Mouse (Mus musculus): ENCODE measurements at regions not wholly inside any gene's neighbourhood (a gene's known extent, or its start where the extent isn't known, plus 50 kb on each side); places are given as distances from the start of the nearest gene placed in this dataset.

GRCm38 (mm10) chr16:55631637-55632036 lies 207.1 kb downstream of the Nfkbiz start:
- ATAC-seq (no peak), DNase-seq (ENCODE audit: low spot score) (no peak)
- Histone ChIP-seq H3K4me1 (ENCODE audit: control insufficient read depth, insufficient read depth, low read length) (no peaks in the 10 kb centered on the region), H3K27me3 (replicated peaks; ENCODE audit: control insufficient read depth, insufficient read depth, low read length) (no peaks in the 10 kb centered on the region), H3K4me3 (ENCODE audit: low read depth, low read length) (no peak overlapping the region), H3K36me3 (ENCODE audit: control insufficient read depth, insufficient read depth, low read length) (no peaks in the 10 kb centered on the region), H3K9ac (ENCODE audit: low read length) (no peak overlapping the region), H3K9me3 (replicated peaks; ENCODE audit: control insufficient read depth, low read length) (no peaks in the 10 kb centered on the region), H3K27ac (ENCODE audit: low read depth, low read length) (no peak overlapping the region), H3K4me2 (ENCODE audit: low read length) (no peak overlapping the region)
- WGBS = 71% methylated on average over 2 of the region's 2 CpGs

DNA sequence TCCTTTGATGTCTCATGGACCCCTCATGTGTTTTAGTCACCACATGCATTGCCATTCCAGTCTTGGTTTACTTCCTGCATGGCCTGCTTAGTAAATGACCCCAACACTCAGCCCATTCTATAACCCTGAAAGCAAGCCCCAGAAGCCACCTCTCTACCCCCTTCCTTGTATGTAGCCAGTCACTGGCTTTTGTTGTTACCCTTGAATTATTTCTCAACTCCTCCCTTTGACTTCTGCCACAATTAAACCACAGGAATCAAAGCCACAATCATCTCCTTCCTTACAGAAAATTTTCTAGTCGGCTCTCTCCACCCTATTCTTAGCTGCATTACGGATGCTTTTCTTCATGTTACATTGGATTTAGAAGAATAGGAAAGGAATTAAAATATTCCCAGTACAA lies 207.7 kb downstream of the Nfkbiz start:
- 84% methylated on average over 2 of the region's 2 CpGs for WGBS

DNA sequence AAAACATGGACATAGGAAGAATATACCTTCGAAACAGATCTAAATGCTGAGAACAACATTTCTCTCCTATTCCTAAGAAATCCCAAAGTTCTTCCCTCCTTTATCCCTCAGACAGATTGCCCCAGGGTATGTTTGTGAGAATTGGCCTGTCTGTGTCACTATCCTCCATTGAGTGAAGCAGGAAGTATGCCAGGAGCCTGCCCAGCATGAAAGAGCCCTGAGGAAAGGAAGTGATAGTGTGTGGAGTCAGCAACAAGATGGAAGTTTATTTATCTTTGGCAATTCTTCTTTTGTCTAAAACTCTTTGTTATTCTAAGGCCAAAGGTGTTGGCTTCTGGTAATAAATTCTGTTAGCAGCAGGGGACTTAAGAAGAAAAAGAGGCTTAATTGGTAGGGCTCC lies 211.2 kb downstream of the Nfkbiz start:
- no peak for DNase-seq (ENCODE audit: low spot score)
- ATAC-seq = no peak
- Histone ChIP-seq H3K4me2 (ENCODE audit: low read length) (no peak overlapping the region), H3K27ac (ENCODE audit: low read depth, low read length) (no peak overlapping the region), H3K27me3 (replicated peaks; ENCODE audit: control insufficient read depth, insufficient read depth, low read length) (no peaks in the 10 kb centered on the region), H3K36me3 (ENCODE audit: control insufficient read depth, insufficient read depth, low read length) (no peaks in the 10 kb centered on the region), H3K4me1 (ENCODE audit: control insufficient read depth, insufficient read depth, low read length) (no peaks in the 10 kb centered on the region), H3K9ac (ENCODE audit: low read length) (no peak overlapping the region), H3K9me3 (replicated peaks; ENCODE audit: control insufficient read depth, low read length) (no peaks in the 10 kb centered on the region), H3K4me3 (ENCODE audit: low read depth, low read length) (no peak overlapping the region)
- 76% methylated on average over 1 of the region's 1 CpGs for WGBS

More for the DNA sequence above, 207.7 kb downstream of the Nfkbiz start:
- DNase-seq (ENCODE audit: low spot score) = no peak
- Histone ChIP-seq H3K27ac (ENCODE audit: low read depth, low read length) (no peak overlapping the region), H3K9ac (ENCODE audit: low read length) (no peak overlapping the region), H3K27me3 (replicated peaks; ENCODE audit: control insufficient read depth, insufficient read depth, low read length) (no peaks in the 10 kb centered on the region), H3K4me1 (ENCODE audit: control insufficient read depth, insufficient read depth, low read length) (no peaks in the 10 kb centered on the region), H3K4me2 (ENCODE audit: low read length) (no peak overlapping the region), H3K4me3 (ENCODE audit: low read depth, low read length) (no peak overlapping the region), H3K9me3 (replicated peaks; ENCODE audit: control insufficient read depth, low read length) (no peaks in the 10 kb centered on the region), H3K36me3 (ENCODE audit: control insufficient read depth, insufficient read depth, low read length) (no peaks in the 10 kb centered on the region)
- no peak for ATAC-seq

DNA sequence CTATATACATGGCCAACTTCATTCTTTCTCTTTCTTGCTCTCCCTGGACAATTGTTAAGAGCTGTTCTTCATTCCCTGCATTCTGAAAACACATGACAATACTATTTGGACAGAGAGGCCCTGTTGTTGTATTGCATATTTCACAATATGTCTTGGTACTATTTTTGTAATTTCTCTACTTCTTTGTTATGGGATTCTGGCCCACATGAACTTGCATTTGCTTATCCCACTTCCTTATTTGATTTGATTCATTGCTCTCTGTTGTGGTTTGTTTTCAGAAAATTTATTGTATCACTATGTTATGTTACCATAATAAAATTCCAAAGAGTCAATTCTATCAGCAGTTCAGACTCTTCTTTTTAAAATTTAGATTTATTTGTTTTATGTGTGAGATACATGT lies 215.3 kb downstream of the Nfkbiz start:
- Histone ChIP-seq H3K27me3 (replicated peaks; ENCODE audit: control insufficient read depth, insufficient read depth, low read length) (no peaks in the 10 kb centered on the region), H3K27ac (ENCODE audit: low read depth, low read length) (no peak overlapping the region), H3K36me3 (ENCODE audit: control insufficient read depth, insufficient read depth, low read length) (no peaks in the 10 kb centered on the region), H3K4me3 (ENCODE audit: low read depth, low read length) (no peak overlapping the region), H3K4me2 (ENCODE audit: low read length) (no peak overlapping the region), H3K4me1 (ENCODE audit: control insufficient read depth, insufficient read depth, low read length) (no peaks in the 10 kb centered on the region), H3K9ac (ENCODE audit: low read length) (no peak overlapping the region), H3K9me3 (replicated peaks; ENCODE audit: control insufficient read depth, low read length) (no peaks in the 10 kb centered on the region)
- ATAC-seq (no peak), DNase-seq (ENCODE audit: low spot score) (no peak)

GRCm38 (mm10) chr16:55619731-55620130 lies 219.0 kb downstream of the Nfkbiz start:
- no peak overlapping the region for H3K4me3 ChIP-seq (ENCODE audit: low read depth, low read length)
- ATAC-seq = no peak
- WGBS = 89% methylated on average over 3 of the region's 3 CpGs

GRCm38 (mm10) chr16:55617958-55618357 lies 220.7 kb downstream of the Nfkbiz start:
- no peak overlapping the region for H3K4me3 ChIP-seq (ENCODE audit: low read depth, low read length)
- H3K4me1 ChIP-seq (ENCODE audit: control insufficient read depth, insufficient read depth, low read length) = no peaks in the 10 kb centered on the region
- no peak overlapping the region for H3K27ac ChIP-seq (ENCODE audit: low read depth, low read length)
- ATAC-seq (no peak), DNase-seq (ENCODE audit: low spot score) (no peak)
- no peaks in the 10 kb centered on the region for H3K9me3 ChIP-seq (replicated peaks; ENCODE audit: control insufficient read depth, low read length)
- WGBS = 82% methylated on average over 3 of the region's 3 CpGs
- no peaks in the 10 kb centered on the region for H3K27me3 ChIP-seq (replicated peaks; ENCODE audit: control insufficient read depth, insufficient read depth, low read length)
- no peaks in the 10 kb centered on the region for H3K36me3 ChIP-seq (ENCODE audit: control insufficient read depth, insufficient read depth, low read length)
- H3K4me2 ChIP-seq (ENCODE audit: low read length) = no peak overlapping the region
- H3K9ac ChIP-seq (ENCODE audit: low read length) = no peak overlapping the region

More at GRCm38 (mm10) chr16:55619731-55620130, 219.0 kb downstream of the Nfkbiz start:
- H3K27me3 ChIP-seq (replicated peaks; ENCODE audit: control insufficient read depth, insufficient read depth, low read length) = no peaks in the 10 kb centered on the region
- H3K4me1 ChIP-seq (ENCODE audit: control insufficient read depth, insufficient read depth, low read length) = no peaks in the 10 kb centered on the region
- H3K9me3 ChIP-seq (replicated peaks; ENCODE audit: control insufficient read depth, low read length) = no peaks in the 10 kb centered on the region
- no peak overlapping the region for H3K27ac ChIP-seq (ENCODE audit: low read depth, low read length)
- no peak for DNase-seq (ENCODE audit: low spot score)
- no peaks in the 10 kb centered on the region for H3K36me3 ChIP-seq (ENCODE audit: control insufficient read depth, insufficient read depth, low read length)
- H3K4me2 ChIP-seq (ENCODE audit: low read length) = no peak overlapping the region
- no peak overlapping the region for H3K9ac ChIP-seq (ENCODE audit: low read length)

DNA sequence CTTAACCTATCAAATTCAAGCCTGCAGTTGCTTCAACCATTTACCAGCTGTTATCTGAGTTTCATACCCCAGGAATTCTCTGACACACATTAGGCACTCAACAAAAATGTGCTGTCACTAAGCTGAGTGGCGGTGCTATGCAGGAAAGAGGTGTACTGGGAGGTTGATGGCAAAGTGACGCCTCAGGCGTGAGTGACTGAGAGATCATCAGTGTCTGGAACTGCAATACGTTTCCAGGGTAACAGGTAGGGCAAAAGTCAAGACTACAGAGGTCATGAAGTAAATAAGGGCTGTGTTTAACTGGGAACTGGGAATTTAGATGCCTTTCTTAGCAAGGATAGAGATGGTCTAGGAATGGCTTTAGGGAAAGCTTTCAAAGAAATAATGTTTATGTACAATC lies 221.2 kb downstream of the Nfkbiz start:
- Histone ChIP-seq H3K4me3 (ENCODE audit: low read depth, low read length) (no peak overlapping the region), H3K36me3 (ENCODE audit: control insufficient read depth, insufficient read depth, low read length) (no peaks in the 10 kb centered on the region), H3K4me1 (ENCODE audit: control insufficient read depth, insufficient read depth, low read length) (no peaks in the 10 kb centered on the region), H3K27me3 (replicated peaks; ENCODE audit: control insufficient read depth, insufficient read depth, low read length) (no peaks in the 10 kb centered on the region), H3K9me3 (replicated peaks; ENCODE audit: control insufficient read depth, low read length) (no peaks in the 10 kb centered on the region), H3K27ac (ENCODE audit: low read depth, low read length) (no peak overlapping the region), H3K4me2 (ENCODE audit: low read length) (no peak overlapping the region), H3K9ac (ENCODE audit: low read length) (no peak overlapping the region)
- WGBS = 81% methylated on average over 4 of the region's 4 CpGs
- ATAC-seq (no peak), DNase-seq (ENCODE audit: low spot score) (no peak)

DNA sequence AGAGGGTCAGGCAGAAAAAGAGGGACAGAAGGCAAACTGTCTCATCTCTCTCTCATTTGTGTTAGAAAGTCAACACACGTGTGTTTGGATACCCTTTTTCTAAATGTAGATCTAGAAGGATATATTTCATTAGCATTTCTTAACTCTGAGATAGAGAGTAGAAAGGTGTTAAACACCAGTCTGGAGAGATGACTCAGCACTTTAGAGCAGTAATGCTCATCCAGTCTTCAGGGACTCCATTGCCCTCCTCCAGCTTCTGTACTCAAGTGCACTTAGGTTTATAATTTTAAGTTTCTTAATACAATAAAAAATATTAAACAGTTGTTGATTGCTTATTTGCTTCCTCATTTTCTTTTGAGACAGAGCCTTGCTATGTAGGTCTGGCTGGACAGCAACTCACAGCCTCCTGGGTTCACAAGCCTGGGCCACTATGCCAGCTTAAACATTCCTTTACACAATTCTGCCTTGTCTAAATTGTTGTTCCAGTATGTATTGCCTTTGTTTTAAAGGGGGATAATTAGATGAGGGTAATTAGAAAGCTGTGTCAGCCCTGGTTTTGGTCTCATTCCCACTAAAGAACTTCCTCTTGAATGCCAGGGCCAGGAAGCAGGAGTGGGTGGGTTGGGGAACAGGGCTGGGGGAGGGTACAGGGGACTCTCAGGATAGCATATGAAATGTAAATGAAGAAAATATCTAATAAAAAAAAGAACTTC lies 222.1 kb downstream of the Nfkbiz start:
- no peak overlapping the region for H3K4me2 ChIP-seq (ENCODE audit: low read length)
- ATAC-seq (no peak), DNase-seq (ENCODE audit: low spot score) (no peak)
- no peak overlapping the region for H3K9ac ChIP-seq (ENCODE audit: low read length)
- 90% methylated on average over 1 of the region's 1 CpGs for WGBS
- no peaks in the 10 kb centered on the region for H3K4me1 ChIP-seq (ENCODE audit: control insufficient read depth, insufficient read depth, low read length)
- H3K36me3 ChIP-seq (ENCODE audit: control insufficient read depth, insufficient read depth, low read length) = no peaks in the 10 kb centered on the region
- no peak overlapping the region for H3K27ac ChIP-seq (ENCODE audit: low read depth, low read length)
- H3K27me3 ChIP-seq (replicated peaks; ENCODE audit: control insufficient read depth, insufficient read depth, low read length) = no peaks in the 10 kb centered on the region
- no peak overlapping the region for H3K4me3 ChIP-seq (ENCODE audit: low read depth, low read length)
- H3K9me3 ChIP-seq (replicated peaks; ENCODE audit: control insufficient read depth, low read length) = no peaks in the 10 kb centered on the region

DNA sequence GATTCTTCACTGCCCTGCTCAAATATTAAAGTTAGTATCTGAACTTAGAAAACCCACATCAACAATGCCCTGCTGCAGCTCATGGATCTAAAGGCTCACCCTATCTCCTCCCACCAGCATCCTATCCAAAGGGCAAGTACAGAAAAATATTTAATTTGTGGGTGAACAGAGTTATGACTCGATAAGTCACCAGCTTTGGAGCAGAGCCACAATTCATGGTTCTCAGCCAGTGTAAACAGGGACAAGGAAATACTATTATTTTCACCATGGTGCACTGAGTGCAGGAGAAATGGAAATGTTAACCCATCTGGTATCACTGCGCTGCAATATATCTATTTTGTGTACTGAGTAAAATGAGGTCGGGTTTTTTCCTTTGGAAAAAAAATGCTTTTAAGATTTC lies 225.8 kb downstream of the Nfkbiz start:
- Histone ChIP-seq H3K9me3 (replicated peaks; ENCODE audit: control insufficient read depth, low read length) (no peaks in the 10 kb centered on the region), H3K27ac (ENCODE audit: low read depth, low read length) (no peak overlapping the region), H3K27me3 (replicated peaks; ENCODE audit: control insufficient read depth, insufficient read depth, low read length) (no peaks in the 10 kb centered on the region), H3K4me3 (ENCODE audit: low read depth, low read length) (no peak overlapping the region), H3K4me1 (ENCODE audit: control insufficient read depth, insufficient read depth, low read length) (no peaks in the 10 kb centered on the region), H3K4me2 (ENCODE audit: low read length) (no peak overlapping the region), H3K36me3 (ENCODE audit: control insufficient read depth, insufficient read depth, low read length) (no peaks in the 10 kb centered on the region), H3K9ac (ENCODE audit: low read length) (no peak overlapping the region)
- ATAC-seq (no peak), DNase-seq (ENCODE audit: low spot score) (no peak)
- WGBS = 92% methylated on average over 3 of the region's 3 CpGs
